Mouse (Mus musculus): ENCODE results near the gene Gng10.

The Gng10 gene

DNA sequence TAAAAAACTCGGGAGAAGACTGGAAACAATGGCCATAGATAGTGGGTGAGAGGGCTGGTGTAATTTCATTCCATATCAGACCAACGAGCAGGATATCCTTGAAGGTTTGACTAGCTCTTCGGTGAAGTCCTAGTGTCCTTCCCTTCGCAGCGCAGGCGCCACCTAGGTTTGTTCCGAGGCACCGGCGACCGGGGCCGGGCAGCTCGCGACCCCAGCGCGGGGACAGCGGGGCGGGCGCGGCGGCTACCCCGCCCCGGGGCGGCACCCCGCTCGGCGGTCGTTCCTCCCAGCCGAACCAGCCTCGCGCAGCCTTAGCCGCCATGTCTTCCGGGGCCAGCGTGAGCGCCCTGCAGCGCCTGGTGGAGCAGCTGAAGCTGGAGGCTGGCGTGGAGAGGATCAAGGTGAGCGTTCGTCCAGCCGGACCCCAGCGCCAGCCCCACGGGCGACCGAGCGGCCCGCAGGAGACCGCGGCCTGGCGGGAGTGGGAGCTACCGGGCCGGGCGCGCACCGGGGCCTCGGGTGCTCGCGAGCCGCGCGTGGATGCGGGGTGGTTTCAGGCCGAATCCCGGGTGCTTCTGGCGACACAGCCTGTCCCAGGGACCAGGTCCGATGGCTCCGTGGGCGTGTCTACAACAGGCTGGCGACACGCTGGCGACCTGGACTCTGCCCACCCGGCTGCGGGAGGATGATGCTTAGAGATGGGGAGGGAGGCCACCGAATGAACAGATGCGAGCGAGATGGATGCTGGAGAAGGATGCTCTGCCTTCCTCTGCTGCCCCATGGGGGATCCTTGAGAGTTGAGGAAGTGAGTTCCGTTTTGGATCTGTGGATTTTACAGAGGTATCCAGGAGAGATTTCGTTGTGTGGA, at the start of gene Gng10:
Gng10 (plus strand) TSS at position 171 of the 868 bp plus-strand sequence.
- DNase-seq (ENCODE audit: low read depth in 2 of 2, low spot score in 2 of 2), result peak; percentile 41 to 46

DNA sequence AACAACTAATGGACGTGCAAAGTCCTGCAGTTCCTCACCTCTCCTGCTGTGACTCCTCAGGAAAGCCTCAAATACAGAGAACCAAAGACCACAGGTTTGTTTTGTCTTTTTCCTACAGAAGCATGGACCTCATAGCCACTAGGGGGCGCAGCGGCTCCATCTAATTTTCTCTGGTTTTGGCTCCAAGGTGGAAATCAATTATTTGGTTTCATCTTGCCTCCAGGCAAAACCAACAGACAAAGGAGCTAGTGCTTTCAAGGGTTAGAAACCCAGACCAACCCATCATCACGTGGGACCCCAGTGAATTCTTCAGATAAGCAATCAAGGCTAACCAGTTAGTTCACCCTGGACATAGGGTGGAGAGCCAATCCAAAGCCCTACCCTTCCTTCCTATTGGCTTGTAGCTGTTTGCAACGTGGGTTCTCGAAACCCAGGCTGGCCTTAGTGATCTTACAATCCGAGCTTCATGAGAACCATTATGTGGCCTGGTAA, 49.7 kb upstream of the Gng10 start:
- peak; percentile 82 to 90 for DNase-seq (ENCODE audit: low read depth in 2 of 2, low spot score in 2 of 2)

DNA sequence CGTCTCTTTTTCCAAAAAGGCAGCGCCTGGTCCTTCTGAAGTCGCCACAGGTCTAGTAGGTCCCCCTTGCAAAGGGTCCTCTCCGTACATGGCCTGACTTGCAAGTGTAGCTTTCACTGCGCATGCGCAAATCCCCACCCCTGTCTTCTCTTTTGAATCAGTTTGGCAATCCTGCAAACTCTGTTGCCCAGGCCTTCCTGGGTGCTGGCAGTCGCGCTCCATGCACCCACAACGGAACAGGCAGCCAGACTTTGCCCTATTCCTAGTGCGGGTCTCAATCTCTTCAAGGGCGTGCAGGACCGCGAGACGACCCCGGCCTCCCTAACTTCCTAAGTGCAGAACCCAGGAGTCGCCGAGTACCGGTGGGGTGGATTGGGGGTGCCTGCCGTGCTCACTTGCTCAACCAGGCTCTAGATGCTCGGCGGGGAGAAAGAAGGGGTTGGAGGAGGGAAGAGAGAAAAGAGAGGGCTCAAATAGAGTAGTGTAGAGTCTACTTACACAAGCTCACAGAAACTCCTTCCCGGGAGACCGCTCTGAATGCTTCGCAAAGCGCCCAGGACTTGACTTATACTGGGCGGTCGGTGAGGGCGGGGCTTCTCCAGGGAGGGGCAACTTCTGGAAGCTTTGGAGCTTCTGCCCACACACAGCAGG, 48.2 kb upstream of the Gng10 start, which contains the start of gene Ptgr1:
Ptgr1 (minus strand) TSS at position 580 of the 651 bp plus-strand sequence.
- DNase-seq (ENCODE audit: low read depth in 2 of 2, low spot score in 2 of 2), result peak; percentile 55 to 66

DNA sequence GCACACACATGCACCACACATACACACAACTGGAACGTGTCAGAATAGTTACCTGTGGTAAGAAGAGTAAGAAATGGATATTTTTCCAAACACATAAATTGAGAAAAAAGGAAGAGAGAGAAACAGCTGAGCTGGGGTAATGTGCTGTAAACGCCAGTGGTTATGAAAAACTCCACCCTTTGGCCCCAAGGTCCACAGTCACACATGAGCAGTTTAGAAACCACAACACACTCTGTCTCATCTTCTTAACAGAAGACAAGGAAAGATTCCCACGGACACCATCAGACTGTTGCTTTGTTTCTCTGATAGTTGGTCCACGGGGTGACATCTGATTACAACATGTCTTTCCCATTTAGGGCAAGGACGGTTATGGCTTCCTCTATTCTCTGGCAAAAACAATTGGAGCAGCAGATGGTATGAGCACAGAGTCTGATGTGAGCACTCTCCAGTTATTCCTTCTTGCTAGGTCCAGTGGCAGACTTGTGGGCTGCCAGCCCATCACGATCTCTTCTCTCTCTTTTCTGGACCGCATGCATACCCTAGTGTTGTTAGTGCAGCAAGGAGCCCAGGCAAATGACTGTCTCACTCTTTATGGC, 45.5 kb upstream of the Gng10 start:
- no peak for DNase-seq (ENCODE audit: low read depth in 2 of 2, low spot score in 2 of 2)

DNA sequence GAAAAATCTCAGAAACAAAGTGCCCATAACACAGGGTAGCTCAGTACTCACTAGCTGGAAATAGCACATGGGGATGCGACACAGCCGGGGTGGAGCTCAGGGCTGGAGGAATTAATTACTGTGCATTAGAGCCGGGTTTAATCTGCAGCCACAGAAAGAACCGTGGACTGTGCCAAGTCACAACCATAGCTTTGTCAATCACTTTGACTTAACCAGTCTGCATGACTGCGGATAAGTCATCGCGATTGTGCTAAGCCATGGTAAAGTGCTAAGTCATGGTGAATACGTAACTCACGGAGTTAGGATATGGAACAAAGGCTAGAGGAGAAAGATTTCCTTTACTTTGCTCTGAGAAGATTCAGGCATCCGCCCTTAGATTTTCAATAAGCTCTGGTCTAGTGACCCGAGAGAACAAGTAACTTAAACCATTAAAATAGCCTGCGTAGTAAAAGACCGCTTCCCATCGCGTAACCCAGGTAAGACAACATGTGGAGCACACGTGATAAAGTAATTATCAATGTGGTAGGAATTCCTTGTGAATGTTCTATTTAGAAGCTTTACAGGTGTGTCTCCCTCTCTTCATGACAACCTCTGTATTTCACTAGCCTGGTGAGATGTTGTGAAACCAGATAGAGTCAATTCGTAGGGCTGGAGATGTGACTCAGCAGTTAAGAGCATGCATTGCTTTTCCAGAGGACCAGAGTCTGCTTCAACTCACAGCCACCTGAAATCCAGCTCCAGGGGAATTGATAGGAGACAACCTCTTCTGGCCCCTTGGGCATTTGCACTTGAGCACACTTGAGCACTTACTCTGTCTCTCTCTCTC, 44.1 kb upstream of the Gng10 start:
- no peak for DNase-seq (ENCODE audit: low read depth in 2 of 2, low spot score in 2 of 2)

DNA sequence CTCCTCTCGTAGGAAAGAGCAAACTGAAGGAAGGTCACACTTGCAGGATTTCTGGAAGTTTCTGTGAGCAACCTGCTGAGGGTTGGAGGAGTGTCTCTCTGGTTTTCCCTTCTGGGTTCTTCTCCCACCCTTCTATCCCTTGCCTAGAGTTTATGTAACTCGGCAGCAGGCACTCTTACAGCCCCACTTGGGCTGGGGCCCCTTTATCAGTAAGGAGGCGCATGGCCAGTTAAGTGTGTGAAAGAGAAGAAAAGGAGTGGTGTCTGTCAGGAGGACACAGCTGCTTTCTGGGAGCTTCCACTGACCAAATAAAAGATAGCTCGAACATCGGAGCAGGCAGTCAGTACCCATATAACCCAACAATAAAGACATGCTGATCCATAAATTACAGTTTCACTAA, 42.7 kb upstream of the Gng10 start:
- DNase-seq (ENCODE audit: low read depth in 2 of 2, low spot score in 2 of 2), result no peak

DNA sequence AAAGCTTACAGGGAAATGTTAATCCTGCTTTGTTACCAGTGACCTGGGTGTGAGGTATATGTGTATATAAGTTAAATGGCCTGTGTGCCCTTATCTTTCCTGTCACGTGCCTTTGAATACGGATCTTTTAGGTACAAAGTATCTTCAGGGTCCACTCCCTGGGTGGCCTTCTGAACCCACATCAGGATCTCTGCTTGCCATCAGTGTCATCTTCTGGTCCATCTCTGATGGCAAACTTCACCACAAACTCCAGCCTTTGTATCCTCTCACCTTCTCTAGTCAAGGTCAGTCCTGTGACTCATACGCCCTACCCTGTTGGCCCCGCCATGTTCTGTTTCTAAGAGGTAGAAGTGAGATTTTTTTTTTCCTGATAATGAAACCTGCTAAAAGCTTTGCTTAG, 40.1 kb upstream of the Gng10 start, which contains the start of gene Dnajc25:
Dnajc25 (plus strand) TSS at position 301 of the 400 bp plus-strand sequence.
- no peak for DNase-seq (ENCODE audit: low read depth in 2 of 2, low spot score in 2 of 2)

DNA sequence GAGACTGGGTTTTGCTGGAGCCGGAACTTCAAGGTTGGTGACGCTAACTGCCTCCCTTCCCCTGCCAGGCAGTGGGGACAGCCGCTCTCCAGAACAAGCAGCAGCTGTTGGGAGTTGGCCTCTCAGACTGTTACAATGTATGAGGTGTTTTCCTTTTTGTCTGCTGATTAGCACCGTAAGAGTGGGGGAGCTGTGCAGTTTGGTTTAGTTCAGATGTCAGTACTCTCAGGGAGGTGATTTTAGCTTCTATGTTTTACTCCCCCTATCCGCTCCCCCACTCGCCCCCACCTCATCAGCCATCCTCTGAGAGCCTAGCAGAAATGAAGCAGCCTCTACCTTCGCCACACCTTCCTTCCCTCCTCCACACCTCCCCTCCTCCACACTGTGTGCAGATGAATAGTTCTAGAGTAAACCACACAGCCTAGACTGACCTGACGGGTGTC, 39.6 kb upstream of the Gng10 start:
- DNase-seq (ENCODE audit: low read depth in 2 of 2, low spot score in 2 of 2), result no peak

DNA sequence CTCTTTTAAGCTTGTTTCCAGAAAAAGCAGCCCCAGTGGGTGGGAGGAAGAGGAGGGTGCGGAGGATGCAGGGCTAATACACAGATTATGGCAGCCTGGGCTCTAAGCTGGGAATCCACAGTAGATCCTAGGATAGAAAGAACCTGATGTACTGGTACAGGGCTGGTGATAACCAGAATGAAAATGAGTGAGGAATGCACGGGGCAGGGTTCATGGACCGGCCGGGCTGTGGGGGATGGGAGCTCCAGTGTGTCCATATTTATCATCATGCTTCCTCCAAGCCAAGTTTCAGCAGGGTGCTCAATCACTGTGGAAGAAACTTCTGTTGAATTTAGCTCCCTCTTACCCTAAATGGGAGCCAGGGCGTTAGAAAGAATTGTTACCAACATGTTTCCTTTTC, 37.8 kb upstream of the Gng10 start:
- DNase-seq (ENCODE audit: low read depth in 2 of 2, low spot score in 2 of 2), result no peak

DNA sequence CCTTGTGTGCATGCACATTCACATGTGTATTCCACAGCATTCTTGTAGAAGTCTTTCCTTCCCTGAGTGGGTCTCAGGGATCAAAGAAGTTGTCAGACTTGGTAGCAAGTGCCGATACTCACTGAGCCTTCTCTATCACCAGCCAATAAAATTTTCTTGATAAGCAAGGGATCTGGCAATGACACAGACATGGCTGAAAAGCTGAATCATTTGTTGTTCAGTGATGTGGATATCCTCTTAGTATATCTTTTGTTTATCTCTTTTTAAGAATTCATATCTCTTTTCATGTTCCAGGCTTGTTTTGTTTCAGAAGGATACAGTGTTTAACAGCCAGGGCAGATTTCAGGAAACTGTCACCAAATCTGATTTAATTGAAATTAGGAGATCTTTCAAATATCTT, 36.2 kb upstream of the Gng10 start:
- DNase-seq (ENCODE audit: low read depth in 2 of 2, low spot score in 2 of 2), result no peak

DNA sequence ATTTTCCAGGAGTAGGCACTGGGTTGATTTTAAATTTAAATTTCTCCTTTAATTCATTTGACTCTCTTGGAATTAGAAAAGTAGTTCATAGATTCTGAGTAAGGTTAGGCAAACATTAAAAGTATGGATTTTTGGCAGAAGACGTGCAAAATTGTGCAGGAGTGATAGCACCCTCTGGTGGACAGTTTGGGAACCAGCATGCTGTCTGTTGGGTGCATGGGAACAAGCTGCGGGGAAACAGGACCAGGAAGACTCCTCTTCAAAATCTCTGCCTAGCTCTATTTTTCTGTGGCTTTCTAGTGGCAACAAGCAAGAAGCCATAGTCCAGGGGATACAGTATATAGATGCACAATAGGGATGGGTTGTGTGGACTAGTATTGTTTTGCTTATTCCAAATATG, 35.2 kb upstream of the Gng10 start:
- peak; percentile 61 to 73 for DNase-seq (ENCODE audit: low read depth in 2 of 2, low spot score in 2 of 2)

DNA sequence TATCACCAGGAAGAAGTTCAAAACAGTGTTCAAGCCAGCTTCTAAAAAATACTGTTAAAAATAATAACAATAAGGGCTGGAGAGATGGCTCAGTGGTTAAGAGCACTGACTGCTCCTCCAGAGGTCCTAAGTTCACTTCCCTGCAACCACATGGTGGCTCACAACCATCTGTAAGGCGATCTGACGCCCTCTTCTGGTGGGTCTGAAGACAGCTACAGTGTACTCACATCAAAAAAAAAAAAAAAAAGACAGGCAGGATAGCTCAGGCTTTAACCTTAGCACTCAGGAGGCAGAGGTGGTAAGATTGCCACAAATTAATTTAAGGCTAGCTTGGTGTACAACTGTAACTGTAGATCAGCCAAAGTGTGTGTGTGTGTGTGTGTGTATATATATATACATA, 34.3 kb upstream of the Gng10 start:
- DNase-seq (ENCODE audit: low read depth in 2 of 2, low spot score in 2 of 2), result peak; percentile 36 to 68

DNA sequence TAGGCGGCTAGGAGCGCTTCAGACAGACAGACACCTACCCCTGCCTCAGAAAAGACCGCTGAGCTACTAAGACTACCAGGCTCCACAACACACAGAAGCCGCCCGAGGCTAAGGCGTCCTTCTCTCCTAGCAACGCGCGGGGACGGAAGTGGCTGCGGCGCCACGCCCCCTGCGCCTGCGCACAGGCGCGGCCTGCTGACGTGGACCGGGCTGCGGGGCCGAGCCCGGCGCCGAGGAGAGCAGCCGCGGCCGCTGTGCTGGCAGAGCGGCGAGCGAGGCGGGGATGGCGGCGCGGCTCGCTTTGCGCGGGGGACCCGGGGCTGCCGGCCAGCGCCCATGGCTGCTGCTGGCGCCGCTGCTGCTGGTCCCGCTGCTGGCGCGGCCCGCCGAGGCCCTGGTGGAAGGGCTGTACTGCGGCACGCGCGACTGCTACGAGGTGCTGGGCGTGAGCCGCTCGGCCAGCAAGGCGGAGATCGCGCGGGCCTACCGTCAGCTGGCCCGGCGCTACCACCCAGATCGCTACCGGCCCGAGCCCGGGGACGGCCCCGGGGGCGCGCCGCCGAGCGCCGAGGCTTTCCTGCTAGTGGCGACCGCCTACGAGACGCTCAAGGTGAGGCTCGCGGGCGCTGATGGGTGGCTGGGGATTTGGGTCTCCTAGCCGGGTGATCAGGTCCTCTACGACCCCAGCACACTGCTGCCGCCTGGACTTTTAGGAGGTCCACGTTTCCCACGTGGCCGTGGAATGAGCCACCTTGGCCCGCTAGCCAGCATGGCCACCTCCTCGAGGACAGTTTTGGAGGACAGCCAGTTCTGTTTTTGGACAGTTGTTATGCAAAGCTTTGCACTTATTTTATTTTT, 31.7 kb upstream of the Gng10 start, which contains the start of gene Gm20503:
Gm20503 (plus strand) TSS at position 263 of the 858 bp plus-strand sequence.
- DNase-seq (ENCODE audit: low read depth in 2 of 2, low spot score in 2 of 2), result peak; percentile 88 to 89

DNA sequence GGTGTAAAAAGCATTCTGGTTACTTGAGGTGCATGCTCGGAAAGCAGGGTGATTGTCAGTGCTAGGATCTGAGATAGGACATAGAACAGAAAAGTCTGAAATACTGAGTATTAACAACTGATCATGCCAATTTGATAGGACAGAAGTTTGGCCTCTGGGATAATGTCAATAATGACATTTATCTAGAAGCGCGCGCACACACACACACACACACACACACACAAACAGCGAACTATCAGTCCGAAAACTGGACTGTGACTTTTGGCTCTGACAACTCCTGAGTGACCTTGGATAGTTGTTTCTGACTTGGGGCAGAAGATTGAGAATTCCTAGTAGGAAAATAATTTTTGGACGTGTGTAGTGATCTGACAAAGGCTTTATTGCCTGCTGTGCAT, 31.1 kb upstream of the Gng10 start:
- no peak for DNase-seq (ENCODE audit: low read depth in 2 of 2, low spot score in 2 of 2)

DNA sequence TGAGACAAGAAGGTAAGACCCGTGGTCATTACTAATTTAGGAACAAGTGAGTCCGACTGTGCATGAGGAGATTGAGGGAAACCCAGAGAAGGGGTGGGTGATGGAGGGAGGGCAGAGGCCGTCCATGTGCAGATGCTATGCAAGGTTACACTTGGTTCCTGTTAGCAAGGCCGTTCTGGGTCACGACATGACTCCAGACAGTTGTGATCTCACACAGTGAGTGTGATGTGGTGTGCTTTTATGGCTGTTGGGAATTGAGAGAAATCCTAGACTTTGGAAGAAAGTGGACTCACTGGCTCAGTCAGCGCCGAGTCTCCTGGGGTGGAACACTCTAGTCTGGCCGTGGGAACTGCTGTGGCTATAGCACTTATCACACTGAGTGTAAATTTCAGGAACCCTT, 28.7 kb upstream of the Gng10 start:
- DNase-seq (ENCODE audit: low read depth in 2 of 2, low spot score in 2 of 2), result no peak

DNA sequence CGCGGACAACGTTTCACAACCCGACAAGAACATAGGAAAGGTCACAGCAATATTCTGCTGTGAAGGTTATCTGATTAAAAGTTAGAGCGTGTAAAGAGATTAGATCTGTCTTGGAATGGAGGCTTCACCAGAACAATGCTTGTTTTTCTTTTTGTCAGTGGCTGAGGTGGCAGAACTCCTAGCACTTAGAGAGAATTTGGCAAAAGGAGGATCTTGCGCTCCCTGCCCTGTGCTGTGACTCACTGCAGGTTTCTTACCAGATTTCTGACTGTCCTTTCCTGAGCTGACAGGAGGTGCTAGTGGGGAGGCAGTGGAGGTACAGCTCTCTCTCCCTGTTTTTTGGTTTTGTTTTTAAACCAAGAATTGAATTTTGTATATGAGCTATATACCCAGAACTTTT, 27.9 kb upstream of the Gng10 start:
- no peak for DNase-seq (ENCODE audit: low read depth in 2 of 2, low spot score in 2 of 2)

DNA sequence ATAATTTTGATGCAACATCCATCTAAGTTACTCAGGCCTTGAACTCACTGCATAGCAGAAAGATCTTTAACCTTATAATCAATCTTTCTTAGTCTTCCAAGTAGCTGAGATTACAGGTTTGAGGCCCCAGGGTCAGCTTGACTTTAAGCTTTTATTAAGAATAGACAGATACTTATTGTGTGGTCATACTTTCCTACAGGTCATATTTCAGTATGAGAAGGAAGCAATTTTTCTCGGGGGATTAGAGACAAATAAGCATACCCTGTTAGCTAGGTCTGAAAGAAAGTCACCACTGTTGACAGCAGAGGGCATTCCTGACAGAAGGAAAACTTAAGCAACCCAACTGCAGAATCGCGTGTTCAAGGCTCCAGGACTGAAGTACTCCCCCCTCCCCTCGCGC, 26.9 kb upstream of the Gng10 start:
- no peak for DNase-seq (ENCODE audit: low read depth in 2 of 2, low spot score in 2 of 2)

DNA sequence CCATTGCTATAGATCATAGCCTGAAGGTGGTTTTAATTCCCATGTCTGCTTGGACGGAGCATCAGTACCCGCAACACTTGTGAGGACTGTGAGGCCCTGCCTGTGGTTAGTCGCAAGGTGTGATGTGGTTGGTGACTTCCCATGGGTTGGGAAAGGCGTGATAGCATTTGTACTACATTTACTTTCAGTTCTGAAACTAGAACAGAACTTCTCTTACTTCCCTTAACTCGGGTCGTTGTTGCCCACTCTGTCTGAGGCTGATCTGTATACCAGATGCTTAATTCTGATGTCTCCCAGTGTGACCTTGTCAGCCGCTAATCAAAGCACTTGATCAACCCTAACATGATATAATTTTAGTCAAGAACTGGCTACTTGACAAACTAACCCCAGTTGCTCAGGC, 25.7 kb upstream of the Gng10 start:
- peak; percentile 21 to 45 for DNase-seq (ENCODE audit: low read depth in 2 of 2, low spot score in 2 of 2)

DNA sequence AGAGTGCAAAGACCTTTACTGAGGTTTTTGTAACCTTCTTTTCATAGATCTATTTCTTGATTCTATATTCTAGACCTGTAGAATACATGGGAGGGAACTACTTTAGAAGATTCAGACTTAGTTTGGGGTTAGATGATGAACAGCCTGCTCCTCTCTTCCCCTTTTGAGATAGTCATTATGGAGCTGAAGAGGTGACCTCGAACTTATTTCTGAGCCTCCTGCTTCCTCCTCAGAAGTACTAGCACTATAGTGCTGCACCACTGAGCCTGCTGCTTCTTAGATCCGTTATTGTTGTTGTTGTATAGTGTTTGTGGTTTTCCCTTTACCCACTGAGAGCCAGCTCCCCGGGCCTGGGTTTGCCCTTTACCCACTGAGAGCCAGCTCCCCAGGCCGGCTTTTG, 25.2 kb upstream of the Gng10 start:
- no peak for DNase-seq (ENCODE audit: low read depth in 2 of 2, low spot score in 2 of 2)

DNA sequence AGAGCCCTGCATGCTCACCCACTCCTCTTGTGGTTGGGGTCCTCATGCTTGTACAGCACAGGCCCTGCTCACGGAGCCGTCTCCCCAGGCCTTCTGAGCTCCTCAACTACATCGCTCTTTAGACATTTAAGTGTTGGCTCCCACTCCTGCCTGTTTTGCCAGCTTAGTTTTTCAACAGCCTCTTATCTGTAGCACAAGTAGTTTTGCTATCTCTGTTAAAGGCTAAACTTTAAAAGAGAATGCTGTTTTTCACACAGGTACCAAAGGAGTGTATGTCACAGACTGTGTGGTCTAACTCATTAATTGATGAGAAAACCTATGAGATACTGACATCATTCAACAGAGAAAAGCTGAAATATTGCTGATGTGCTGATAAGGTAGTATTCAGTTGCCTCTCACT, 23.4 kb upstream of the Gng10 start:
- no peak for DNase-seq (ENCODE audit: low read depth in 2 of 2, low spot score in 2 of 2)

Measured in CD8-positive naive resting alpha-beta T cell, adult 2 months (primary cell).